Mouse (Mus musculus): ENCODE results near the gene Dmp1.

GRCm38 (mm10) chr5:104187281-104187680, 15.1 kb upstream of the Dmp1 start:
- TF ChIP-seq CTCF (IDR thresholded peaks at IDR 0.05; ENCODE audit: extremely low read depth, insufficient read depth, low read length) (no peak), POLR2A (IDR thresholded peaks at IDR 0.05; ENCODE audit: extremely low read depth, insufficient read depth, low read length) (no peak)

Data from cortical plate, adult 2 months (tissue).